Mouse (Mus musculus) heart, postnatal 10 days (tissue): ENCODE data around the gene Alkbh5. TPM values are rescaled to one million over a fixed set of nuclear protein-coding genes. Genes with fewer than 3 reads are reported as not detected.

ENCODE experiments used
- DNase-seq, 2 experiments: peaks; one replicate each; pipeline ENCODE4 v3.0.0; 2021
- intact Hi-C: fragments of 180-260 bp; cut with DNase I; formaldehyde crosslinking; loops from one replicate; pipeline ENCODE4 v1.15.1; 2025
- total RNA-seq, 2 experiments: library from RNA; stranded (reverse); gene quantifications; 2 replicates each; pipeline ENCODE4 v1.2.3; 2021

Gene Alkbh5
- 10 to 100 TPM; 71.1 to 73.0 TPM for total RNA-seq

- peak; percentile 18 to 40 for DNase-seq
- intact Hi-C loops: no loop called here
These were observed at the start of gene Alkbh5 for GRCm38 (mm10) chr11:60536180-60536858. Alkbh5 (plus strand) TSS chr11:60536381.

GRCm38 (mm10) chr11:60492726-60493125 lies 43.5 kb upstream of the Alkbh5 start:
- no peak for DNase-seq
- intact Hi-C loops: no loop called here

GRCm38 (mm10) chr11:60495692-60496091 lies 40.5 kb upstream of the Alkbh5 start:
- intact Hi-C loops: no loop called here

GRCm38 (mm10) chr11:60507281-60507680 lies 28.9 kb upstream of the Alkbh5 start:
- intact Hi-C loops: no loop called here
- no peak for DNase-seq

More at GRCm38 (mm10) chr11:60495692-60496091, 40.5 kb upstream of the Alkbh5 start:
- no peak for DNase-seq

GRCm38 (mm10) chr11:60508950-60509349 lies 27.2 kb upstream of the Alkbh5 start:
- DNase-seq: no peak
- intact Hi-C loops: no loop called here

GRCm38 (mm10) chr11:60509500-60509899 lies 26.7 kb upstream of the Alkbh5 start:
- peak in 1 of 2 experiments; percentile 14 for DNase-seq

GRCm38 (mm10) chr11:60511893-60512292 lies 24.3 kb upstream of the Alkbh5 start:
- intact Hi-C loops: no loop called here
- DNase-seq: no peak

More at GRCm38 (mm10) chr11:60509500-60509899, 26.7 kb upstream of the Alkbh5 start:
- intact Hi-C loops: no loop called here

GRCm38 (mm10) chr11:60512520-60512919 lies 23.7 kb upstream of the Alkbh5 start:
- DNase-seq: no peak
- intact Hi-C loops: no loop called here

- no peak for DNase-seq
- intact Hi-C loops: no loop called here
These were observed 21.2 kb upstream of the Alkbh5 start for GRCm38 (mm10) chr11:60514941-60515340.

GRCm38 (mm10) chr11:60518305-60518704 lies 17.9 kb upstream of the Alkbh5 start:
- DNase-seq: no peak
- intact Hi-C loops: no loop called here

- intact Hi-C loops: no loop called here
- no peak for DNase-seq
These were observed 14.2 kb upstream of the Alkbh5 start for GRCm38 (mm10) chr11:60522027-60522426.

- intact Hi-C loops: no loop called here
- no peak for DNase-seq
These were observed 13.4 kb upstream of the Alkbh5 start for GRCm38 (mm10) chr11:60522661-60523365.

- intact Hi-C loops: no loop called here
- DNase-seq: no peak
These were observed 9.7 kb upstream of the Alkbh5 start for GRCm38 (mm10) chr11:60526461-60526860.

GRCm38 (mm10) chr11:60535676-60536075 lies 505 bp upstream of the Alkbh5 start:
- intact Hi-C loops: no loop called here

GRCm38 (mm10) chr11:60536859-60537467 lies 782 bp downstream of the Alkbh5 start:
- intact Hi-C loops: no loop called here
- peak; percentile 95 to 96 for DNase-seq

More at GRCm38 (mm10) chr11:60535676-60536075, 505 bp upstream of the Alkbh5 start:
- no peak for DNase-seq

GRCm38 (mm10) chr11:60537468-60538347 lies 1.5 kb downstream of the Alkbh5 start:
- DNase-seq: peak; percentile 98
- intact Hi-C loops: no loop called here

- intact Hi-C loops: no loop called here
- DNase-seq: peak; percentile 42 to 47
These were observed 2.4 kb downstream of the Alkbh5 start for GRCm38 (mm10) chr11:60538371-60539281.

GRCm38 (mm10) chr11:60539540-60539939 lies 3.4 kb downstream of the Alkbh5 start:
- intact Hi-C loops: no loop called here
- no peak for DNase-seq

- intact Hi-C loops: no loop called here
- DNase-seq: peak; percentile 46 to 56
These were observed 3.9 kb downstream of the Alkbh5 start for GRCm38 (mm10) chr11:60540002-60540610.
